Mouse (Mus musculus) heart, postnatal 25 days (tissue): ENCODE measurements at regions not wholly inside any gene's neighbourhood (a gene's known extent, or its start where the extent isn't known, plus 50 kb on each side); places are given as distances from the start of the nearest gene placed in this dataset.
"Not testable (repeated sequence)": the region's sequence is repeated elsewhere in the genome, so short reads cannot be mapped to it uniquely, and the experiment has no call there.

ENCODE experiments used
- DNase-seq: peaks from one replicate; pipeline ENCODE4 v3.0.0; 2022; ENCODE audit warnings: low spot score
- intact Hi-C: fragments of 180-260 bp; cut with DNase I; formaldehyde crosslinking; loops from one replicate; pipeline ENCODE4 v1.15.1; 2025

- DNase-seq: no peak
- intact Hi-C loops: no loop called here
These were observed 106.8 kb upstream of the Nyap2 start for GRCm38 (mm10) chr1:80969927-80970326.

GRCm38 (mm10) chr1:80969194-80969593, 107.6 kb upstream of the Nyap2 start:
- intact Hi-C loops: no loop called here
- no peak for DNase-seq

GRCm38 (mm10) chr1:80965792-80966191, 111.0 kb upstream of the Nyap2 start:
- no peak for DNase-seq
- intact Hi-C loops: no loop called here

- no peak for DNase-seq
- intact Hi-C loops: no loop called here
These were observed 112.4 kb upstream of the Nyap2 start for GRCm38 (mm10) chr1:80964376-80964775.

- intact Hi-C loops: no loop called here
- no peak for DNase-seq
These were observed 112.9 kb upstream of the Nyap2 start for GRCm38 (mm10) chr1:80963838-80964237.

GRCm38 (mm10) chr1:80950406-80950805, 126.3 kb upstream of the Nyap2 start:
- DNase-seq: no peak
- intact Hi-C loops: no loop called here

GRCm38 (mm10) chr1:80946049-80946448, 130.7 kb upstream of the Nyap2 start:
- DNase-seq, intact Hi-C loops: not testable (repeated sequence)

- intact Hi-C loops: no loop called here
- no peak for DNase-seq
These were observed 137.4 kb upstream of the Nyap2 start for GRCm38 (mm10) chr1:80939372-80939771.

- intact Hi-C loops: no loop called here
- no peak for DNase-seq
These were observed 141.0 kb upstream of the Dock10 start for GRCm38 (mm10) chr1:80899281-80899680.

- DNase-seq: no peak
- intact Hi-C loops: no loop called here
These were observed 116.0 kb upstream of the Dock10 start for GRCm38 (mm10) chr1:80874140-80874849.

- no peak for DNase-seq
These were observed 115.3 kb upstream of the Dock10 start for GRCm38 (mm10) chr1:80873596-80873995.

GRCm38 (mm10) chr1:80868805-80869204, 110.5 kb upstream of the Dock10 start:
- no peak for DNase-seq
- intact Hi-C loops: no loop called here

More at GRCm38 (mm10) chr1:80873596-80873995, 115.3 kb upstream of the Dock10 start:
- intact Hi-C loops: no loop called here

GRCm38 (mm10) chr1:80856981-80857380, 98.7 kb upstream of the Dock10 start:
- intact Hi-C loops: no loop called here

GRCm38 (mm10) chr1:80854945-80855656, 96.8 kb upstream of the Dock10 start:
- intact Hi-C loops: no loop called here
- no peak for DNase-seq

More at GRCm38 (mm10) chr1:80856981-80857380, 98.7 kb upstream of the Dock10 start:
- no peak for DNase-seq

- intact Hi-C loops: no loop called here
These were observed 96.0 kb upstream of the Dock10 start for GRCm38 (mm10) chr1:80854289-80854701.

GRCm38 (mm10) chr1:80852761-80853160, 94.4 kb upstream of the Dock10 start:
- DNase-seq: no peak
- intact Hi-C loops: no loop called here

More at GRCm38 (mm10) chr1:80854289-80854701, 96.0 kb upstream of the Dock10 start:
- DNase-seq: no peak

GRCm38 (mm10) chr1:80830196-80830794, 72.0 kb upstream of the Dock10 start:
- no peak for DNase-seq
- intact Hi-C loops: loop anchor here (2.0 to 5.0 kb wide), 2 partner anchors 457 to 472 kb away; no protein-coding TSS in a partner anchor

- DNase-seq: no peak
- intact Hi-C loops: no loop called here
These were observed 68.1 kb upstream of the Dock10 start for GRCm38 (mm10) chr1:80826383-80826782.

GRCm38 (mm10) chr1:80823953-80824352, 65.6 kb upstream of the Dock10 start:
- intact Hi-C loops: no loop called here
- no peak for DNase-seq

- no peak for DNase-seq
- intact Hi-C loops: no loop called here
These were observed 63.9 kb upstream of the Dock10 start for GRCm38 (mm10) chr1:80822185-80822584.

- no peak for DNase-seq
- intact Hi-C loops: no loop called here
These were observed 54.6 kb upstream of the Dock10 start for GRCm38 (mm10) chr1:80812906-80813305.
